Mouse (Mus musculus): Measurements from ENCODE around the gene Gps1. TPM values are rescaled to one million over a fixed set of nuclear protein-coding genes. Genes with fewer than 3 reads are reported as not detected.
"Not testable (repeated sequence)": the region's sequence is repeated elsewhere in the genome, so short reads cannot be mapped to it uniquely, and the experiment has no call there.

Gene Gps1
- polyA plus RNA-seq, 1 experiment from 2014 or later: 239 TPM

GRCm38 (mm10) chr11:120762672-120763041 is 21.4 kb upstream of the Gps1 start, which contains the start of gene Hmga1b:
Hmga1b (plus strand) TSS chr11:120762794.
- not testable (repeated sequence) for H3K4me1 ChIP-seq (ENCODE audit: insufficient read depth, low read length); H3K27ac ChIP-seq (ENCODE audit: low read length); H3K9ac ChIP-seq (replicated peaks; ENCODE audit: low read length); H3K27me3 ChIP-seq (ENCODE audit: insufficient read depth, low read length); H3K4me3 ChIP-seq (ENCODE audit: low read length); H3K36me3 ChIP-seq (ENCODE audit: insufficient read depth, low read length)
- peak; percentile 55; the same call in 1 of the 2 replicates for ATAC-seq (ENCODE audit: low FRiP score, low TSS enrichment)
- peak within 1 kb of the TSS; percentile 27; the same call in 1 of the 2 replicates for H3K4me2 ChIP-seq (replicated peaks; ENCODE audit: low read depth, low read length)
- peaks cover 20% of the 10 kb centered on the region for H3K9me3 ChIP-seq (ENCODE audit: low read length)
- WGBS: 13% methylated on average over 14 of the region's 14 CpGs

GRCm38 (mm10) chr11:120763121-120763999 is 20.7 kb upstream of the Gps1 start:
- not testable (repeated sequence) for H3K27ac ChIP-seq (ENCODE audit: low read length); H3K9ac ChIP-seq (replicated peaks; ENCODE audit: low read length); H3K36me3 ChIP-seq (ENCODE audit: insufficient read depth, low read length); H3K27me3 ChIP-seq (ENCODE audit: insufficient read depth, low read length); H3K4me3 ChIP-seq (ENCODE audit: low read length); ATAC-seq (ENCODE audit: low FRiP score, low TSS enrichment); H3K4me1 ChIP-seq (ENCODE audit: insufficient read depth, low read length)
- peaks cover 13% of the 10 kb centered on the region; the same call in 1 of the 2 replicates for H3K9me3 ChIP-seq (ENCODE audit: low read length)
- 18% methylated on average over 7 of the region's 23 CpGs for WGBS
- H3K4me2 ChIP-seq (replicated peaks; ENCODE audit: low read depth, low read length): peak overlapping the region; percentile 27; the same call in 1 of the 2 replicates

GRCm38 (mm10) chr11:120767023-120767422 is 17.0 kb upstream of the Gps1 start:
- H3K4me2 ChIP-seq (replicated peaks; ENCODE audit: low read depth, low read length); H3K27ac ChIP-seq (ENCODE audit: low read length); H3K9me3 ChIP-seq (ENCODE audit: low read length); H3K36me3 ChIP-seq (ENCODE audit: insufficient read depth, low read length); H3K9ac ChIP-seq (replicated peaks; ENCODE audit: low read length); ATAC-seq (ENCODE audit: low FRiP score, low TSS enrichment); H3K27me3 ChIP-seq (ENCODE audit: insufficient read depth, low read length); H3K4me1 ChIP-seq (ENCODE audit: insufficient read depth, low read length); H3K4me3 ChIP-seq (ENCODE audit: low read length): not testable (repeated sequence)
- WGBS: 54% methylated on average over 3 of the region's 7 CpGs

GRCm38 (mm10) chr11:120768206-120768605 is 15.9 kb upstream of the Gps1 start:
- 38% methylated on average over 1 of the region's 1 CpGs for WGBS
- Histone ChIP-seq H3K4me1 (ENCODE audit: insufficient read depth, low read length) (no peaks in the 10 kb centered on the region), H3K27me3 (ENCODE audit: insufficient read depth, low read length) (0 out of 2 replicates have a peak, but pooled peaks cover 2% of the 10 kb centered on the region), H3K4me2 (replicated peaks; ENCODE audit: low read depth, low read length) (no peak overlapping the region), H3K9me3 (ENCODE audit: low read length) (no peaks in the 10 kb centered on the region), H3K27ac (ENCODE audit: low read length) (no peak overlapping the region), H3K4me3 (ENCODE audit: low read length) (no peak overlapping the region), H3K9ac (replicated peaks; ENCODE audit: low read length) (no peak overlapping the region), H3K36me3 (ENCODE audit: insufficient read depth, low read length) (no peaks in the 10 kb centered on the region)
- ATAC-seq (ENCODE audit: low FRiP score, low TSS enrichment): peak; percentile 46; the same call in 1 of the 2 replicates

GRCm38 (mm10) chr11:120772749-120773148 is 11.3 kb upstream of the Gps1 start:
- 81% methylated on average over 3 of the region's 3 CpGs for WGBS
- Histone ChIP-seq H3K9me3 (ENCODE audit: low read length) (no peaks in the 10 kb centered on the region), H3K27me3 (ENCODE audit: insufficient read depth, low read length) (no peaks in the 10 kb centered on the region), H3K4me1 (ENCODE audit: insufficient read depth, low read length) (no peaks in the 10 kb centered on the region), H3K9ac (replicated peaks; ENCODE audit: low read length) (no peak overlapping the region), H3K4me3 (ENCODE audit: low read length) (no peak overlapping the region), H3K27ac (ENCODE audit: low read length) (no peak overlapping the region), H3K4me2 (replicated peaks; ENCODE audit: low read depth, low read length) (no peak overlapping the region), H3K36me3 (ENCODE audit: insufficient read depth, low read length) (no peaks in the 10 kb centered on the region)
- no peak for ATAC-seq (ENCODE audit: low FRiP score, low TSS enrichment)

GRCm38 (mm10) chr11:120773463-120774190 is 10.4 kb upstream of the Gps1 start:
- Histone ChIP-seq H3K4me3 (ENCODE audit: low read length) (no peak overlapping the region), H3K27me3 (ENCODE audit: insufficient read depth, low read length) (no peaks in the 10 kb centered on the region), H3K4me2 (replicated peaks; ENCODE audit: low read depth, low read length) (no peak overlapping the region), H3K9ac (replicated peaks; ENCODE audit: low read length) (no peak overlapping the region), H3K36me3 (ENCODE audit: insufficient read depth, low read length) (no peaks in the 10 kb centered on the region), H3K27ac (ENCODE audit: low read length) (no peak overlapping the region), H3K4me1 (ENCODE audit: insufficient read depth, low read length) (no peaks in the 10 kb centered on the region), H3K9me3 (ENCODE audit: low read length) (no peaks in the 10 kb centered on the region)
- 85% methylated on average over 7 of the region's 7 CpGs for WGBS
- no peak for ATAC-seq (ENCODE audit: low FRiP score, low TSS enrichment)

GRCm38 (mm10) chr11:120775774-120776469 is 8.2 kb upstream of the Gps1 start:
- H3K27ac ChIP-seq (ENCODE audit: low read length): no peak overlapping the region
- no peaks in the 10 kb centered on the region for H3K36me3 ChIP-seq (ENCODE audit: insufficient read depth, low read length)
- no peaks in the 10 kb centered on the region for H3K9me3 ChIP-seq (ENCODE audit: low read length)
- no peak overlapping the region; the same call in 1 of the 2 replicates for H3K9ac ChIP-seq (replicated peaks; ENCODE audit: low read length)
- 22% methylated on average over 15 of the region's 15 CpGs for WGBS
- H3K27me3 ChIP-seq (ENCODE audit: insufficient read depth, low read length): no peaks in the 10 kb centered on the region
- H3K4me2 ChIP-seq (replicated peaks; ENCODE audit: low read depth, low read length): no peak overlapping the region
- H3K4me3 ChIP-seq (ENCODE audit: low read length): no peak overlapping the region
- H3K4me1 ChIP-seq (ENCODE audit: insufficient read depth, low read length): no peaks in the 10 kb centered on the region
- ATAC-seq (ENCODE audit: low FRiP score, low TSS enrichment): peak; percentile 89

- Histone ChIP-seq H3K4me1 (ENCODE audit: insufficient read depth, low read length) (no peaks in the 10 kb centered on the region), H3K4me2 (replicated peaks; ENCODE audit: low read depth, low read length) (no peak overlapping the region), H3K27me3 (ENCODE audit: insufficient read depth, low read length) (no peaks in the 10 kb centered on the region), H3K9me3 (ENCODE audit: low read length) (no peaks in the 10 kb centered on the region), H3K36me3 (ENCODE audit: insufficient read depth, low read length) (no peaks in the 10 kb centered on the region), H3K27ac (ENCODE audit: low read length) (no peak overlapping the region), H3K9ac (replicated peaks; ENCODE audit: low read length) (no peak overlapping the region), H3K4me3 (ENCODE audit: low read length) (no peak overlapping the region)
- 34% methylated on average over 6 of the region's 6 CpGs for WGBS
- no peak for ATAC-seq (ENCODE audit: low FRiP score, low TSS enrichment)
These were observed 6.9 kb upstream of the Gps1 start for GRCm38 (mm10) chr11:120777123-120777522.

GRCm38 (mm10) chr11:120779876-120780275 is 4.2 kb upstream of the Gps1 start:
- Histone ChIP-seq H3K4me2 (replicated peaks; ENCODE audit: low read depth, low read length) (no peak overlapping the region), H3K9ac (replicated peaks; ENCODE audit: low read length) (no peak overlapping the region), H3K4me1 (ENCODE audit: insufficient read depth, low read length) (peaks cover 9% of the 10 kb centered on the region), H3K9me3 (ENCODE audit: low read length) (no peaks in the 10 kb centered on the region), H3K4me3 (ENCODE audit: low read length) (no peak overlapping the region), H3K36me3 (ENCODE audit: insufficient read depth, low read length) (no peaks in the 10 kb centered on the region), H3K27me3 (ENCODE audit: insufficient read depth, low read length) (no peaks in the 10 kb centered on the region; the same call in 1 of the 2 replicates), H3K27ac (ENCODE audit: low read length) (no peak overlapping the region)
- no peak for ATAC-seq (ENCODE audit: low FRiP score, low TSS enrichment)
- WGBS: 95% methylated on average over 1 of the region's 1 CpGs

Data from kidney, embryonic 16.5 days (tissue).